Mouse (Mus musculus) megakaryocyte, embryonic 14.5 days (primary cell): Measurements from ENCODE around the gene Dus2. TPM values are rescaled to one million over a fixed set of nuclear protein-coding genes. Genes with fewer than 3 reads are reported as not detected.
"Not testable (repeated sequence)": the region's sequence is repeated elsewhere in the genome, so short reads cannot be mapped to it uniquely, and the experiment has no call there.

Experiments
- H3K27me3 ChIP-seq: replicated peaks from 2 replicates; pipeline ENCODE3; 2012; ENCODE audit warnings: inconsistent platforms
- H3K36me3 ChIP-seq: replicated peaks from 2 replicates; pipeline ENCODE3; 2012; ENCODE audit warnings: low read length, inconsistent platforms, mixed read lengths
- H3K4me1 ChIP-seq: 2 replicates; pipeline ENCODE4 v1.6.1; 2012; ENCODE audit warnings: inconsistent platforms
- H3K4me3 ChIP-seq: replicated peaks from 2 replicates; pipeline ENCODE3; 2012; ENCODE audit warnings: moderate library complexity, mild to moderate bottlenecking, inconsistent platforms
- H3K9me3 ChIP-seq: 2 replicates; pipeline ENCODE4 v1.6.1; 2012; ENCODE audit warnings: inconsistent platforms
- FLI1 ChIP-seq: IDR thresholded peaks from 2 replicates; pipeline ENCODE4 v1.6.1; 2012; ENCODE audit warnings: low read length, inconsistent platforms, mixed read lengths
- GATA1 ChIP-seq: IDR thresholded peaks from 3 replicates; pipeline ENCODE4 v1.6.1; 2012; ENCODE audit warnings: mixed read lengths, low read length, inconsistent platforms, borderline replicate concordance
- polyA plus RNA-seq: library from polyadenylated mRNA; stranded (reverse); fragments of >175 nt; gene quantifications from 2 replicates; pipeline ENCODE4 v1.2.3, GENCODE M21; 2012; ENCODE audit warnings: low replicate concordance; ENCODE audit not compliant: insufficient read depth

Dus2 gene
- polyA plus RNA-seq, 1 experiment, result 3.6 TPM

DNA sequence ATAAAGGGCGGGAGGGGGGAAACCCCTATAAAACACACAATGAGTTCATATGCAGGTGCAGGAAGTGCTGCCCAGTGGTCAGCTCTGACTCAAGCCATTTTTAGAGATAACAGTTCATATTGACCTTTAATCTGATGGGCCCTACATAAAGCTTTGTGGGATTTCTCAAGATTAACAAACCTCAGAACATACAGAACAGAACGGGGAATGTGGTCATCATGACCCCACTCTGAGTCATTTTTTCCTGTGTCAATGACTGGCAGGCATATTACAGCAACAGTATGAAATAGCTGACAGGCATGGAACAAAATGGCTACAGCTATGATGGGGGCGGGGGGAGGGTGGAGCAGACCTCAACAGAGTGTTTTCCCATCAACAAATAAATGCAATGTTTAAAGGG, 16.0 kb downstream of the Dus2 start:
- TF ChIP-seq GATA1, result no peak
- TF ChIP-seq FLI1, result no peak
- no peak overlapping the region for H3K4me3 ChIP-seq

DNA sequence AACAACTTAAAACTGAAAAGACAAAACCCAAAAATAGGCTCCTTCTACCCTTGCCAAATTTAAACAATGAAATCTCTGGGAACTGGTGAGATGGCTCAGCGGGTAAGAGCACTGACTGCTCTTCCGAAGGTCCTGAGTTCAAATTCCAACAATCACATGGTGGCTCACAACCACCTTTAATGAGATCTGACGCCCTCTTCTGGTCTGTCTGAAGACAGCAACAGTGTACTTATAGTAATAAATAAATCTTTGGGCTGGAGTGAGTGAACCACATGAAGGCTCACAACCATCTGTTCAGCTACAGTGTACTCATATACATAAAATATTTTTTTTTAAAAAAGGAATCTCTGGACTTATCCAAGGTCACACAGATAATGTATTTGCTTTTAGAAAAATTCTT, 16.8 kb downstream of the Dus2 start:
- H3K4me1 ChIP-seq, result peaks cover 60% of the 10 kb centered on the region
- not testable (repeated sequence) for H3K36me3 ChIP-seq, H3K9me3 ChIP-seq, H3K4me3 ChIP-seq, H3K27me3 ChIP-seq

More for the DNA sequence above, 16.0 kb downstream of the Dus2 start:
- Histone ChIP-seq H3K4me1 (peaks cover 60% of the 10 kb centered on the region), H3K36me3 (peaks cover 3% of the 10 kb centered on the region), H3K9me3 (no peaks in the 10 kb centered on the region), H3K27me3 (no peaks in the 10 kb centered on the region)

DNA sequence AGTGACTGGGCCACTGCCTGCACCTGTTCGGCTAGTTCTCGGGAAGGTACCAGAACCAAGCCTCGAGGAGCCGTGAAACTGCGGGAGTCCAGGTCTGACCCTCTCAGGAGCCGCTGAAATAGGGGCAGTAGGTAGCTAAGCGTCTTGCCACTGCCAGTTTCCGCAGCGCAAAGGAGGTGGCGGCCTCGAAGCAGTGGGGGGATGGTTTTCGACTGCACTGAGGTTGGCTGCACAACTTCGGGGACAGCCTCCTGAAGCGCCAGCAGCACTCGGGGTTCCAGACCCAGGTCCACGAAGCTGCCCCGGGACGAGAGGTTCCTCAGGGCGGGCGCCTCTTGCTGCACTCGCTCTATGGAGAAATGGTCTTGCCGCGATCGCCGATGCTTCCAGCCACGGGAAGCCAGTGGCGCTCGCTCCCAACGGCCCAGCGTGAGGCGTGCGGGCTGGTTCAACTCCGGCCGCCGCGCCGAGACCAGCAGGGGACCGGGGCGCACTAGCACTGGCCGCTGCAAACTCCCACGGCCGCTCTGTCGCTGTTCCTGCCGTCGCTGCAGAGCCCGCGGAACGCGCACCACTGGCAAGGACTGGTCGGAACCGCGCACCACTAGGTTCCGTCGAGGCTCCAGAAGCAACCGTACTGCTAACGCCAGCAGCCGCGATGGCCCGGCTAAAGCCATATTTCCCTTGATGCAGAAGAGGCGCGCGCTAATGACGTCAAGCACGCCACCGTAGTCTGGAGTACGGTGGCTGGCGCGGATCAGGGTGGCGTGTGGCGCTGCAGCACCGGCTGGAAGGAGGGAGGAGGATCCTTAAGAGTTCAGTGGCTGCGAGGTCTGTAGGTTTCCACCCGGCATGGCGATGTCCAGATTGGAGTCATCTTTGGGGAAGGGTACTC, 19.9 kb downstream of the Dus2 start:
- peak overlapping the region; percentile 99 for H3K4me3 ChIP-seq
- H3K9me3 ChIP-seq, result no peaks in the 10 kb centered on the region
- H3K36me3 ChIP-seq, result peaks cover 16% of the 10 kb centered on the region
- TF ChIP-seq GATA1 (no peak), FLI1 (no peak)
- no peaks in the 10 kb centered on the region for H3K27me3 ChIP-seq
- peaks cover 45% of the 10 kb centered on the region for H3K4me1 ChIP-seq

DNA sequence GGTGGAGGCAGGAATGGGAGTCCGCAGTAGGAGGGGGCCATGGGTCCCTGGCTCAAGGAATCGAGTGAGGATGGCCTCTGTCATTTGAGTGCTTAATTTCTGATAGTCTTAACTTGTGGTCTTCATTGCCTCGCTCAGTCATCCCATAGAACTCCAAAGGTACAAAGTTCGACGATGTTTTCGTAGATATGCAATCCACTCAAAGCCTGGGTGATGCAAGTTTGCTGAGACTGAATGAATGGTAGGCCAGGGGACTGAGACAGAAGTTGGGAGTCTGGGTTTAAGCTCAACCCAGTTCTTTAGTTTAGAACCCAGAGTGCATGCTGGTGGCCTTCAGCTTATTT, 20.5 kb downstream of the Dus2 start, which contains the start of gene Ddx28:
Gene Ddx28 (minus strand): TSS at position 240 of the 344 bp plus-strand sequence.
- TF ChIP-seq GATA1, result no peak
- no peak for TF ChIP-seq FLI1
- Histone ChIP-seq H3K36me3 (peaks cover 21% of the 10 kb centered on the region), H3K4me1 (peaks cover 47% of the 10 kb centered on the region), H3K27me3 (no peaks in the 10 kb centered on the region), H3K9me3 (no peaks in the 10 kb centered on the region), H3K4me3 (peak within 1 kb of the TSS; percentile 99)

DNA sequence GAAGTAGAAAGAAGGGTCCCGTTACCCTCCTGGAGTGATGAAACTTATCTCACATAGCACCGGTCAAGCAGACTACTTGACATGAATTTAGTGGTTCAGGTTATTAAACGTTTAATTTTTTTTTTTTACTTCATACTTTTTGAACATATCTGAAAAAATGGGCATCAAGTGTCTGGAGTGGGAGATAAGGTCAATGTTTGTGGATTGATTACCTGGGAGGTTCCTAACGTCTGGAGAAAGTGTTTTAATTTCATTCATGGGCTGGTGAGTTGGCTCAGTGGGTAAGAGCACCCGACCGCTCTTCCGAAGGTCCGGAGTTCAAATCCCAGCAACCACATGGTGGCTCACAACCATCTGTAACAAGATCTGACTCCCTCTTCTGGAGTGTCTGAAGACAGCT, 21.1 kb downstream of the Dus2 start:
- H3K27me3 ChIP-seq, H3K9me3 ChIP-seq: not testable (repeated sequence)
- peaks cover 47% of the 10 kb centered on the region for H3K4me1 ChIP-seq
- peak overlapping the region; percentile 99 for H3K4me3 ChIP-seq
- H3K36me3 ChIP-seq, result peaks cover 25% of the 10 kb centered on the region

DNA sequence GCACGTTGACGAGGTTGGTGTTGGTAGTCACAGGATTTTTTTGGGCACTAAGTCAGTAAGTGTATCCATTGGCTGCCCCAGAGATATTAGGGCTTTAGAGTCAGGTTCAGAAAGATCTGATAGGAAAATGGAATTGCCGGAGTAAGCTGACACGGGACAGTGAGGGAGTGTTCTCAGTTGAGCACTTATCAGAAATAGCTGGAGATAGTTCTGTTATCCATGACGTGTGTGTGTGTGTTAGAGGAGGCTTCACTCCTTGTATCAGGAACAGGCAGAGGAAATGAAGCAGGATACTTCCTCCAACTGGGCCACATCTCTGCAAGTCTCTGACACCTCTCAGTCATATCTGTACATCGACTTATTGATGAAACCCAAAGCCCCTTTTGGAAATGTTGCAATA, 25.1 kb downstream of the Dus2 start:
- H3K4me1 ChIP-seq, result peaks cover 30% of the 10 kb centered on the region
- no peak overlapping the region for H3K4me3 ChIP-seq
- no peaks in the 10 kb centered on the region for H3K9me3 ChIP-seq
- no peak for TF ChIP-seq GATA1
- TF ChIP-seq FLI1, result no peak
- H3K36me3 ChIP-seq, result peaks cover 58% of the 10 kb centered on the region
- H3K27me3 ChIP-seq, result no peaks in the 10 kb centered on the region

DNA sequence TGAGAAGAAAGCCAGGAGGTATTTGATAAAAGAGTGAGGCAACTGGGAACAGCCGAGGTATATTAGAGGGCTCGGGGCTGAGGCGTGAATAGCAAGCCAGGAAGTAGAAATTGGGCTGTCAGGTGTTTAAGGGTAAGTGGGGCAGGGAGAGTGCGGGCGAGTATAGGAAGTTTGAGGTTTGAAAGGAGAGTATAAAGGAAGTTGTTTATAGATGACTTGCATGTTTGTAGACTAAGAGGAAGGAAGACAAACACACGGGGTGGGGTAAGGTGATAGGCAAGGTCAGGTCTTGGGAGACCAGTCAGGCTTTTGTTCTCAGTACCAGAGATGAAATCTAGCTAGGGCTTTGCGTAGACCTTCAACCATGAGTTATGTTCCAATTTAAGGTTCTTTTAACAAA, 26.0 kb downstream of the Dus2 start:
- Histone ChIP-seq H3K4me1 (peaks cover 22% of the 10 kb centered on the region), H3K36me3 (peaks cover 64% of the 10 kb centered on the region), H3K27me3 (no peaks in the 10 kb centered on the region), H3K4me3 (no peak overlapping the region), H3K9me3 (no peaks in the 10 kb centered on the region)
- TF ChIP-seq GATA1, result no peak
- TF ChIP-seq FLI1, result no peak

DNA sequence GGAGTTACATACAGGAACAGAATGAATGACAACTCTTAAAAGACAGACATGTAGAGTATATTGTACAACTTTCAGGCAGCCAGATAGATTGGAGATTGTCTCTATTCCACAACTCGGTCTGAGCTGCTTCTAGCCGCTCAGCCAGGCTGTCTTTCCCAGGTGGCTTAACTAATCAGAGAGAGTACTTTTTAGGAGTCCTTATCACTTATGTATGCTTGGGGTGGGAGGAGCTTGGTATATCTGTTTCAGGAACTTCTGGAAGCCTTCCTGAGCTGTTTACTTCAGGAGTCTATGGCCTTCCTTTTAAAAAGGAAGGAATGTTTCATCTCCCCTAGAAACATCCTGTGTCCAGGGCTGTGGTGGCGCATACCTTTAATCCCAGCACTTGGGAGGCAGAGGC, 26.9 kb downstream of the Dus2 start:
- Histone ChIP-seq H3K4me3 (no peak overlapping the region), H3K27me3 (no peaks in the 10 kb centered on the region), H3K9me3 (no peaks in the 10 kb centered on the region), H3K36me3 (peaks cover 65% of the 10 kb centered on the region), H3K4me1 (peaks cover 22% of the 10 kb centered on the region)
- TF ChIP-seq GATA1 (no peak), FLI1 (no peak)

DNA sequence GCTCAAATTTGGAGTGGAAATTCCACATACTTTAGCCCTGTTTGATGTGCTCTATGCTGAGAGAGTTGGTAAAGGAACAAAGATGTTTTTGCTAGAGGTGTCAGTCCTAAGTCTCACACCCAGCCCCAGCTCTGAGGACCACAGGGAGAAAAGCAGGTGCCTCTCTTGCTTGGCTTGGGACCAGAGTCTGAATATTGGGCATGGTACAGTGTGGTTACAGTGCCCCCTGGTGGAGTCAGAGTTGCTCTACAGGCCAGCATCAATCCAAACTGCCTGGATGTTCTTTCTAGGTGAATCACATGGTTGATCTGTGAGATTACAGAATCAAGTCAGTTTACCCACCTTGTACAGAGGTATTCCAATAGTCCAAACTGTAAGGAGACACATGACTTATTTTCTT, 31.3 kb downstream of the Dus2 start:
- TF ChIP-seq FLI1 (no peak), GATA1 (no peak)
- H3K4me3 ChIP-seq, result no peak overlapping the region
- H3K27me3 ChIP-seq, result no peaks in the 10 kb centered on the region
- H3K36me3 ChIP-seq, result peaks cover 71% of the 10 kb centered on the region
- peaks cover 7% of the 10 kb centered on the region; the same call in 1 of the 2 replicates for H3K4me1 ChIP-seq
- no peaks in the 10 kb centered on the region for H3K9me3 ChIP-seq

DNA sequence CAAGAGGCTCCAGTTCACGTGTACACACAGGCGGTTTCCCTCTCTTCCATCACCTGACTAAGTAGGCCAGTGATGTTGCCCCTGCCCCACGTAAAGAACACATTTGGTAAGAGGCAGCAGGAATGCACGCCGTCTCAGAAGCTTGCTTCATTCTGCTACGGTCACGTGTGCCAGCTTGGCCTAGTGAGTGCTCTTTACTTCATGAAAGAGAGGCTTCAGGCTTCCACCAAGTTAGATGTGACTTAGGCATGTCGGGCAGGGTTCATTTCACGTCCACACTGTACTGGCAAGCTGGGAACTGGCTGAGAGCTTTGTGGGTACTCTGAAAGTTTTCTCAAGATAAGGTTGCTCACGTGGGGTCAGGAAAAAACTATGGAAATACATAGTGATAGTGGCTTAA, 47.6 kb downstream of the Dus2 start:
- H3K4me3 ChIP-seq, result no peak overlapping the region
- TF ChIP-seq GATA1, result no peak
- no peak for TF ChIP-seq FLI1
- H3K36me3 ChIP-seq, result peaks cover 55% of the 10 kb centered on the region
- H3K27me3 ChIP-seq, result no peaks in the 10 kb centered on the region
- peaks cover 6% of the 10 kb centered on the region for H3K4me1 ChIP-seq
- H3K9me3 ChIP-seq, result no peaks in the 10 kb centered on the region

DNA sequence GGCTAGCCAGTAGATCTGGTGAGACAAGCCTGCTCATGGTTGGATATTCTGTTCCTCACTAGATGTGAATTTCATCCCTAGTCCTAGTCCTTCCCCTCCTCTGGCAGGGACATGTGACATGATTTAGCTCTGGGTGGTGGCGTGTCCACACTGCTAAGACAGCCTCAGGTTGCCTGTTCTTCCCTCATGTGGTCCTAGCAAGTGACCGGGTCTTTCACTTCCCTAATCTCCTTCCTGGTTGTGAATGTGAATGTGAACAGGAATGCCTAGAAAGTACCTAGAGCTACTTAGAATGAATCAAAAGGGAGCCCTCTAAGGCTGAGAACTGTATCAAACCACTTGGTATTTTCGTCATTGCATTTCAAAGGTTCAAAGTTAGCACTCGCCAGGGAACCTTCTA, 48.5 kb downstream of the Dus2 start:
- no peak overlapping the region for H3K4me3 ChIP-seq
- H3K27me3 ChIP-seq, result no peaks in the 10 kb centered on the region
- no peak for TF ChIP-seq FLI1
- no peak for TF ChIP-seq GATA1
- H3K4me1 ChIP-seq, result peaks cover 14% of the 10 kb centered on the region
- H3K9me3 ChIP-seq, result no peaks in the 10 kb centered on the region
- H3K36me3 ChIP-seq, result peaks cover 55% of the 10 kb centered on the region
